Mouse (Mus musculus): ENCODE measurements around the gene Llph. TPM values are rescaled to one million over a fixed set of nuclear protein-coding genes. Genes with fewer than 3 reads are reported as not detected.

Llph gene
- total RNA-seq, 4 experiments from 2014 or later = 13.4 to 23.7 (median 17.0) TPM

- no peak for DNase-seq (ENCODE audit: low spot score in 2 of 2)
Observed at GRCm38 (mm10) chr10:120218996-120219395, 7.9 kb upstream of the Llph start.

DNA sequence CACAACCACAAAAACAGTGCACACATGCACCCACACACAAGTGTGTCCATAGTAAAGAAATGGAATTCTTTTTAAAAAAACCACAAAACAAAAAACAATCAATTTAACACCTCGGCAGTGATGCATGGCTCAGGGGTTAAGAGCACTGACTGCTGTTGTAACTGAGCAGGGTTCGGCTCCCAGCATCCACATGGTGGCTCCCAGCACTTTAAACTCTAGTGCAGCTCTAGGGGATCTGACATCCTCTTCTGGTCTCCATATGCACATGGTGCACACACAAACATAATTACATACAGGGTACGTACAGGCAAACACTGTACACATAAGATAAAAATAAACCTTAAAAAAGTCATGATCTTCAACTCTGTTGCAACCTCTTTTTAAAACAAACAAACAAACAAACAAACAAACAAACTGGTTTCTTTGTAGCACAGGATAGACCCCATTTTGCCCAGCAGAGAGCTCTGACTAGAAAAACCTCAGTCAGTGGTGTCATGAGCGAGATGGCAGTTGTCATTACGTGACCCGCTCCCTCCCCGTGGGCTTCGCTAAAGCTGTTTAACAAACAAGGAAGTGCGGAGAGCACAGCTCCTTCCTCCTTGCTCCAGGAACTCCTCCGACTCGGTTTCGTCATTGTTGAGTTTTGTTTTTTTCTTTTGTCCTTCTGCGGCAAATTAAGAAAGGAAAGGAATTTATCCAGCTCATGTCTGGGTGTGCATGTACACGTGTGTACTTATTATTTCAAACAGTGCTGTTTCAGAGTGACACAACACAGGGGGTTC, 7.1 kb upstream of the Llph start:
- no peak for DNase-seq (ENCODE audit: low spot score in 2 of 2)

- DNase-seq (ENCODE audit: low spot score in 2 of 2) = no peak
Observed at GRCm38 (mm10) chr10:120220776-120221175, 6.1 kb upstream of the Llph start.

- peak in 1 of 2 experiments; percentile 23 for DNase-seq (ENCODE audit: low spot score in 2 of 2)
Observed at GRCm38 (mm10) chr10:120231718-120232117, 4.8 kb downstream of the Llph start.

DNA sequence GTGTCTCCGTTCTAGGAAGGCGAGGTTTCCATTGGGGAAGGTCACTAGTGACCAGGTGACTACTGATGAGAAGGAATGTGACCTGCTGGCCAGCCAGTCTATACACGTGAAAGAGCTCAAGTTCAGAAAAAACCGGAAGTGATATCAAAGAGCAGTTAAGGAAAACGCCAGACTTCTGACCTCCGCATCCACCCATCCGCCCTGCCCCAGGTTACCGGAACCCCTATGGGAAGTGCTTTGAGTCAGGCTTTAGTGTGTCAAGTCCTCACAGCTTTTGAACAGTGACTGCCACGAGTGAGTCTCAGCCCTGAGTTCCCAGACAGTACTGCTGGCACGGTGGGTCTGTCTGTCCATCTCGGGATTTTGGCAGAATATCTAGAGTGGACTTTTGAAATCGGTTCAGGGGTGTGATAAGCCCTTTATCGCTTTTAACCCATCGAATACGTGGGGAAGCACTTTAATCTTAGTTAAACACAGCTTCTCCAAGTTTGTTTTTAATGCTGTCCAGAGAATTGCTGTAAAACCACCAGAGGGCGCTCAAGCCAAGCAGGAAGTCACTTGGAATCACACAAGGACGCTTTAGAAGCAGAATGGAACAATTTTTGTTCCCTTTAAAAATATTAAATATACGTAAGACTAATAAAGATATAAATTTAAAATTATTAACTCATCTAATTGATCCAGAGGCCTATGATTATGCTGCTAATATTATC, 6.9 kb downstream of the Llph start:
- peak in 1 of 2 experiments; percentile 25 for DNase-seq (ENCODE audit: low spot score in 2 of 2)

- no peak for DNase-seq (ENCODE audit: low spot score in 2 of 2)
Observed at GRCm38 (mm10) chr10:120236855-120237254, 10.0 kb downstream of the Llph start.

DNA sequence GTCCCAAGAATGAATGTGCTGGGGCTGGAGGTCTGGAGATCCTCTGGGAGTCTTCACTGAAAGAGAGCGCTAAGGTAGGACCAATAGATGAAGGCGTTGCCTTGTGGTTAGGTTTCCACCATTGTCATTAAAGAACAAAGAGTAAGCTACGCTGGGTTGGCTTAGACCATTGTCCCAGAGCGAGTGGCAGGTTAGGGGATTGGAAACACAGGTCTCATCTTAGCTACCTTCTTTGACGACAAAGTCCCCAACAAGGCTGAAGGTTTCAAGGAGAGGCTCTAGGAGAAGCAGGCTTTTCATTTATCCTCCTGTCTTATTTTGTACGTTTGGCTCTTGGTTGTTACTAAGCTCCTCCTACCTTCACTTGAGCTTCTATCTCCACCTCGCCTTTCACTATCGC, 11.4 kb downstream of the Llph start:
- no peak for DNase-seq (ENCODE audit: low spot score in 2 of 2)

DNA sequence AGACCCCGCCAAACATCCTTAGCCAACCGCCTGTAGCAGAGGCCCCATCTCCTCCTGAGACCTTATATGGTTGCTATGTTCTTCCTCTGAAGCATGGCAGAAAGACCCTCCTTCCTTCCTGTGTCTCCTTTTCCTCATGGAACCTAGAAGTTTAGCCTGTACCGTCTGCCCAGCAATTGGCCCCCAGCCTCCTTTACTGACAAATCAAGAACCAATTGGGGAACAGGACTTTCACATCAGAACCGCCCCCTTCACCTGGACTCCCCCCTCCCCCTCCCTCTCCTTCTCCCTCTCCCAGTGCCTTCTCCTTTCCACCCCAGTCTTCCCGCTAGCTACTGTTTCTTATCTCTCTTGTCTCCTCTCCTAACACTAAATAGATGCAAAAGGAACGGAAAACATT, 12.6 kb downstream of the Llph start:
- no peak for DNase-seq (ENCODE audit: low spot score in 2 of 2)

DNA sequence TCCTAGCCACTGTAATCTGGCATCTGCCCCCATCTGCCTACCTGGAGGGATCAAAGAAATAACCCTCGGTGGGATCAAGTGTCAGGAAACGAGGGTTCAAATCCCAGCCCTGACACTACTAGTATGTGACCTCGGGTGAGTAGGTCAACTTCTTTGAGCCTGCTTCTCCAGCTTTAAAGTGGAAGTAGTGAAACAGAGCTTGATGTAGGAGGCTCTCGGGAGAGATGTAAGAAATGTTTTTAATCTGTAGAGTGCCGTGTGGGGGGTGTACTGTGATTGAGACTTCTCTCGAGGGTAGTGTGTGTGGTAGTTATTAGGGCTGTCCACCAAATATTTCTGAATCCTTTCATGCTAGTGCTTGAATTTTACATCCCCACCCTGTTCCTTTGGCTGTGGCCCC, 15.6 kb downstream of the Llph start:
- no peak for DNase-seq (ENCODE audit: low spot score in 2 of 2)

DNA sequence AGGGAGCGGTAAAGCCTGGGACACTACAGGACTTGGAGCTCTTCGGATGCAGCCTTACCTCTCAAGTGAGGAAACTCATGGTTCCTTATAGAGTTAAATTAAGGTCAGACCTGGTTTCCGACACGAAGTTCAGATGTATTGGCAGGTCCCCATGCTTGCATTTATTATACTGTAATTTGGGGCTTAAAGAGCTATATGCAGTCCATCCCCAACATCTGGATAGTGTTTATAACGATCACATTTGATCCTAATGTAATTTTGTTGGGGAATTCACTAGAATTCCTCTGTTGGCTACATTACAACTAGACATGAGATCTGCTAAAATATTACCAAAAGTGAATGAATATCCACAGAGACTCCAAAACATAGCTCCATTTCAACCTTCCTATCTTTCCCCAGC, 18.8 kb downstream of the Llph start:
- DNase-seq (ENCODE audit: low spot score in 2 of 2) = no peak

GRCm38 (mm10) chr10:120246994-120247750, 20.3 kb downstream of the Llph start:
- no peak for DNase-seq (ENCODE audit: low spot score in 2 of 2)

DNA sequence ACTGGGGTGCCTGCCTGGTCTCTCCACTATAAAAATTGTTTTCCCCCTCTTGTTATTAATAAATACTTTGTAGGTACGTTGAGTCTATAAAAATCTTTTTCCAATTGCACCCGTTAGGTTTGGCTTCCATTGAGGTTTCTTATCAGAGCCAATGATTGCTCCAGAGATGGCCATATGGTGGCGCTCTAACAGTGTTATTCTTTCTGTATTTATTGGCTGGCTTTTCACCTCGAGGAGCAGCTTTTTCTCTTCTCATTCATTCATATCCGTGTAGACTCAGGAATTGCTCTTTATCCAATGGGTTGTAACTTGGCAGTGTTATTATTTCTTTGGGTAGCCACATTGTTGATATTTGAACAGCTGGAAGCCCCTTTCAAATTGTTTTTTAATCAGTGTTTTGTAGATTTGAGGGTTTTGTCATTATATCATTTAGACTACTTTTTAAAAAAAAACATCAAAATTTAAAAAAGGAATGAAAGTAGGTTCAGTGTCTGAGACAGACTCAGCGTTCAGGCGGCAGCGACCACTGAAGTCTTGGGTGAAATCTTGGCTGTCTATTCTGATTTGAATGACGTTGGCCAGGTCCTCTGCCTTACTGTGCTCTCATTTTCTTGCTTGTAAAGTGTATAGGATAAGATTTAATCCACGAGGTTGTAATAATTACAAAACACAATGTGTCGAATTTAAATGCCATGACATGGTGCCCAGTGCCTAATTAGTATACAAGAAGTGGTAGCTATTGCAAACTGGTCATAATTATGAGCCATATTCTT, 24.2 kb downstream of the Llph start:
- no peak for DNase-seq (ENCODE audit: low spot score in 2 of 2)

GRCm38 (mm10) chr10:120251791-120252190, 24.9 kb downstream of the Llph start:
- no peak for DNase-seq (ENCODE audit: low spot score in 2 of 2)

DNA sequence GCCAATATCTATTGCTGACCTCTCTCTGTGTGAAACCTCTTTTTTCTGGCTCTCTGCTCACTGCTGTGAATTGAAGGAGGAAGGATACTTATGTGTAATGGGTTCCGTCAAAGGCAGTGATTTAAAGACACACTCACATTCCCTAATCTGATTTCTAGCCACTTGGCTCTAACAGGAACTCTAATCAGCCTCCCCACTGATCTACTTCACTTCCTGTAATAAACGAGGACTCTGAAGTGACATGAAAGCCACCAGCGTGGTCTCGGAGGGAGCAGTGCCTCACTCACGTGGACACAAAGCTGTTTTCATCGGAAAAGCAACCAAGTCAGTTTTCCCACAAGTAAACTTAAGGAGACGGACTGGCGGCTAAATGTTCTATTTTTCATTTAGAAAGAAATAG, 25.9 kb downstream of the Llph start:
- no peak for DNase-seq (ENCODE audit: low spot score in 2 of 2)

DNA sequence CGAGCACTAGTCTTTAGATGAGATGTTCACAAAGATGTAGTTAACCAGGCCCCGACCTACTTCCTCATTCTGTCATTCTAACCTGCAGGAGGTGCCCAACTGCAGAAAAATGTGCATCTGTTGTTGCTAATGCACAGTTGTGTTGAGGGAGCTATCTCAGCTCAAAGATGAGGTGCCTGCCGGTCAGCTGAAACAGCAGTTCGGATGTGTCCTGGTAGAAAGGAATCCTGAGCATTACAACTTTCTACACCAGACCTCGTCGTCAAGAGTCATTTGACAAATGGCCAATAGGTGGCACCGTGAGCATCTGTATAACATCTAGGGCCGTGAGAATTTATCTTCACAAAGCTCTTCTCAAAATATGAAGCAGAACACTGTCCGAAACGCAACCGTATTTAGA, 30.4 kb downstream of the Llph start:
- peak; percentile 11 to 27 for DNase-seq (ENCODE audit: low spot score in 2 of 2)

GRCm38 (mm10) chr10:120267790-120268189, 40.9 kb downstream of the Llph start:
- DNase-seq (ENCODE audit: low spot score in 2 of 2) = no peak

GRCm38 (mm10) chr10:120269946-120270345, 43.1 kb downstream of the Llph start:
- DNase-seq (ENCODE audit: low spot score in 2 of 2) = no peak

- DNase-seq (ENCODE audit: low spot score in 2 of 2) = no peak
Observed at GRCm38 (mm10) chr10:120270777-120271176, 43.9 kb downstream of the Llph start.

GRCm38 (mm10) chr10:120271318-120271717, 44.4 kb downstream of the Llph start:
- no peak for DNase-seq (ENCODE audit: low spot score in 2 of 2)

DNA sequence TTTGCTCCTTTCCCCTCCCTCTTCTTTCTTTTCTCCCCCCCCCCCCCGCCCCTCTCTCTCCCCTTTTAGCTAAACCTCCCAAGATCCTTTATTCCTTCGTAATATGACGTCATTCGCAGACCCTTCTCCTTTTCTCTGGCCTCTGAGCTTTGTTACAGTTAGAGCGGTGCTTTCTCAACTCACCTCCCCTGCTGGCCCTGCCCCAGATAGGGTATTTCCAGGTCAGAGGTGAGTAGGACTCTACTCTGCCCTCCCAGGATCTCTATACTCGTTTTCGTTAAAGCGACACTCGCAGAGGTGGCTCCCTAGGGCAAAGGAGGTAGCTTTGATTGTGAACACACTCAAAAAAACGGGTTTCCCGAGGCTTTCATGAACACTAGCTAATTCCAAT, 45.0 kb downstream of the Llph start:
- no peak for DNase-seq (ENCODE audit: low spot score in 2 of 2)

GRCm38 (mm10) chr10:120272270-120272883, 45.5 kb downstream of the Llph start:
- DNase-seq (ENCODE audit: low spot score in 2 of 2) = no peak
